Mouse (Mus musculus) myocyte (in vitro differentiated cells): Measurements from ENCODE around the gene Reep6. TPM values are rescaled to one million over a fixed set of nuclear protein-coding genes. Genes with fewer than 3 reads are reported as not detected.

ENCODE experiments used
- H3K27me3 ChIP-seq: one replicate; pipeline ENCODE4 v1.6.1; 2011; ENCODE audit not compliant: control insufficient read depth, insufficient read depth, insufficient read length
- H3K36me3 ChIP-seq: one replicate; pipeline ENCODE4 v1.6.1; 2011; ENCODE audit not compliant: control insufficient read depth, insufficient read depth
- H3K4me2 ChIP-seq: one replicate; pipeline ENCODE4 v1.6.1; 2011; ENCODE audit warnings: low read depth, control low read depth
- H3K4me3 ChIP-seq: one replicate; pipeline ENCODE4 v1.5.1; 2011; ENCODE audit warnings: mild to moderate bottlenecking, control low read depth, moderate library complexity
- H3K79me2 ChIP-seq: one replicate; pipeline ENCODE4 v1.6.1; 2011; ENCODE audit not compliant: control insufficient read depth, insufficient read depth
- H3ac ChIP-seq: one replicate; pipeline ENCODE4 v1.6.1; 2011; ENCODE audit not compliant: control insufficient read depth, insufficient read length
- CEBPB ChIP-seq: IDR thresholded peaks from 2 replicates; pipeline ENCODE4 v1.6.1; 2011; ENCODE audit warnings: mild to moderate bottlenecking, moderate library complexity; ENCODE audit not compliant: poor library complexity, insufficient read depth, severe bottlenecking
- MYOD1 ChIP-seq, 3 experiments: IDR thresholded peaks; one replicate each; pipeline ENCODE4 v1.6.1; 2011; ENCODE audit warnings: control low read depth in 2 of 3, low read depth in 2 of 3, mild to moderate bottlenecking in 2 of 3, moderate library complexity in 1 of 3; ENCODE audit not compliant: insufficient read length in 2 of 3, control insufficient read depth in 1 of 3
- MYOG ChIP-seq, 3 experiments: IDR thresholded peaks; one replicate each; pipeline ENCODE4 v1.6.1; 2011; ENCODE audit warnings: control low read depth in 2 of 3, low read depth in 2 of 3, mild to moderate bottlenecking in 2 of 3; ENCODE audit not compliant: insufficient read length in 2 of 3, control insufficient read depth in 1 of 3, insufficient read depth in 1 of 3
- POLR2A ChIP-seq: IDR thresholded peaks from one replicate; pipeline ENCODE4 v1.6.1; 2011; ENCODE audit warnings: low read depth, mild to moderate bottlenecking, control low read depth, moderate library complexity; ENCODE audit not compliant: insufficient read length
- POLR2AphosphoS2 ChIP-seq: IDR thresholded peaks from one replicate; pipeline ENCODE4 v1.6.1; 2011; ENCODE audit warnings: low read depth, control low read depth; ENCODE audit not compliant: insufficient read length
- REST ChIP-seq: IDR thresholded peaks from one replicate; pipeline ENCODE4 v1.6.1; 2011; ENCODE audit warnings: mild to moderate bottlenecking, control low read depth, moderate library complexity; ENCODE audit not compliant: insufficient read depth, insufficient read length
- SRF ChIP-seq: IDR thresholded peaks from one replicate; pipeline ENCODE4 v1.6.1; 2011; ENCODE audit warnings: low read depth; ENCODE audit not compliant: control insufficient read depth, insufficient read length
- TCF12 ChIP-seq: IDR thresholded peaks from one replicate; pipeline ENCODE4 v1.6.1; 2011; ENCODE audit warnings: mild to moderate bottlenecking, control low read depth; ENCODE audit not compliant: poor library complexity, insufficient read depth, severe bottlenecking
- TCF3 ChIP-seq: IDR thresholded peaks from one replicate; pipeline ENCODE4 v1.6.1; 2011; ENCODE audit warnings: low read depth, control low read depth; ENCODE audit not compliant: insufficient read length
- USF1 ChIP-seq: IDR thresholded peaks from one replicate; pipeline ENCODE4 v1.6.1; 2011; ENCODE audit warnings: low read depth, mild to moderate bottlenecking, control low read depth, moderate library complexity
- polyA plus RNA-seq: library from polyadenylated mRNA; unstranded; fragments of >200 nt; fragmentation: generic; extraction: Trizol; gene quantifications from one replicate; pipeline ENCODE4 v1.2.1, GENCODE M21; 2012; ENCODE audit warnings: missing spikeins

The Reep6 gene
- polyA plus RNA-seq, 1 experiment = 25.7 TPM

DNA sequence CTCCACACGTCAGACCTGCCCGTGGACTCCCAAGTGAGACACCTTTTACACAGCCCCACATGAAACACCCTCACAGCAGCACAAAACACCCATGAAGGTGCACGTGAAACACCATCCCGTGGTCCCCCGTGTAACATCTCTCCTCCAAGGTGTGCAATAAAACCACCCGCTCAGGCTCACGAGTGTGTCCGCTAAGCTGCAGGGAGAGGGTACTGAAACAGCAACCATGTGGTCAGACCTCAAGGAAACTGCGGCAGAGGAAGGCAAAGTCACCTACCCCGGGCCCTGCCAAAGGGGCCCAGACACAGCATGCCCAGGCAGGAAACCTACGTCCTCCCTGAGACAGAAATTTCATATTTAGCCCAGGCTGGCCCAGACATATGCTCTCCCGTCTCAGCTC lies 6.5 kb downstream of the Reep6 start:
- no peaks in the 10 kb centered on the region for H3K36me3 ChIP-seq
- no peaks in the 10 kb centered on the region for H3K79me2 ChIP-seq
- TF ChIP-seq REST (no peak), POLR2AphosphoS2 (peak; percentile 49)
- no peak overlapping the region for H3ac ChIP-seq
- no peaks in the 10 kb centered on the region for H3K27me3 ChIP-seq
- H3K4me2 ChIP-seq = no peak overlapping the region
- no peak overlapping the region for H3K4me3 ChIP-seq

DNA sequence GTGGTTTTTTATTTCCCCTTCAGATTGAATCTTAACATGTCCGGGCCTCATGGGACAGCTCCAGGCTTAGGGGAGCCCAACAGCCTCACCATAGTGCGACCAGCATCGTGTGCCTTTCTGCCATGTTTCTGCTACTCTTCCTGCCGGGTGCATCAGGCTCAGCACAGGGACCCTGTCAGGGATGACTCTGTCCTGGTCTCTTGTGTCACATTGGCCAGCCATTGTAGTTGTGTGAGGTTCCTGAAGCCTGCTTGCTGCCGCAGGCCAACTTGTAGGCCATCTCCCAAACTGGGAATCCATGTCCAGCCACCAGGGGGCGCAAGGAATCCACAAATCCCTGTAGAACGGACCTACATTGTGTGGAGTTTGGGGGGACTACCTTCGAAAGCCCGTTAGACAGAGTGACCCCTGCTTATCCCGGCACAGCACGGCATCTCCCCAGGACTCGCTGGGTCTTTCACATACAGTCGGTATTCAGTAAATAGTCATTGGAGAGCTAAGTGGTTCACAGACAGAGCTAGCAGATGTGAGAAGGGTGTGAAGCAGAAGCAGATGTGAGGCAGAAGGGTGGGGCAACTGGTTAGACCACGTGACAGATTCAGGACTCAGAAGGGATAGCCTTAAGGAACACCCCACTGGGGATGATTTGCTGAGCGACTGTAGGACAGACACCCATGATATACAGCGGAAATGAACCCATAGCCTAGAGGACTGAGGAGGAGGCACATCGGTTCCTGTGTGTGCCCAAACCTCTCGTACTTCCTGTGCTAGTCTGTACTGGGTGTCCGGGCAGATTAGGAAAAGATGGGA lies 10.4 kb downstream of the Reep6 start:
- Histone ChIP-seq H3K36me3 (no peaks in the 10 kb centered on the region), H3K4me2 (peak overlapping the region; percentile 51), H3ac (no peak overlapping the region), H3K4me3 (no peak overlapping the region), H3K79me2 (no peaks in the 10 kb centered on the region), H3K27me3 (no peaks in the 10 kb centered on the region)
- peak; percentile 83 for TF ChIP-seq POLR2AphosphoS2
- no peak for TF ChIP-seq TCF3
- peak; percentile 92 for TF ChIP-seq USF1
- no peak for TF ChIP-seq CEBPB
- peak; percentile 23 for TF ChIP-seq POLR2A

DNA sequence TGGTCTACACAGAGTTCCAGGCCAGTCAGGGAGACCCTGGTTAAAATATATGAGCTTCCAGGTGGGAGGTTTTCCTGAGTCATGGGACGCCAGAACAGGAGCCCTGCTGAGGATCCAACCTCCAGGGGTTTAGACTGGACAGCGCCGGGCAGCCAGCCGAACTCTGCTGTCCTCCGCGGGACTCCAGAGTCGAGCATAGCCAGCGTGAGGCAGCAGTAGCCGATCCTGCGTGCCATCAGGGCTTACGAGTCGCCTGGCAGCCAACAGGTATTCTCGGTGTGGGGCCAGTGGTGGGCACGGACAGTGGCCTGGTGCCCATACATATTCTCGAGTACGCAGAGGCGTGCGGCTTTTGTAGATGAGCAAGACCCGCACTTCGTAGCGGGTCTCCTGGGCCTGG lies 11.3 kb downstream of the Reep6 start:
- TF ChIP-seq POLR2AphosphoS2 (peak; percentile 54), TCF3 (no peak)
- H3K79me2 ChIP-seq = no peaks in the 10 kb centered on the region
- no peaks in the 10 kb centered on the region for H3K36me3 ChIP-seq
- no peaks in the 10 kb centered on the region for H3K27me3 ChIP-seq
- no peak overlapping the region for H3ac ChIP-seq
- no peak overlapping the region for H3K4me3 ChIP-seq
- H3K4me2 ChIP-seq = no peak overlapping the region

DNA sequence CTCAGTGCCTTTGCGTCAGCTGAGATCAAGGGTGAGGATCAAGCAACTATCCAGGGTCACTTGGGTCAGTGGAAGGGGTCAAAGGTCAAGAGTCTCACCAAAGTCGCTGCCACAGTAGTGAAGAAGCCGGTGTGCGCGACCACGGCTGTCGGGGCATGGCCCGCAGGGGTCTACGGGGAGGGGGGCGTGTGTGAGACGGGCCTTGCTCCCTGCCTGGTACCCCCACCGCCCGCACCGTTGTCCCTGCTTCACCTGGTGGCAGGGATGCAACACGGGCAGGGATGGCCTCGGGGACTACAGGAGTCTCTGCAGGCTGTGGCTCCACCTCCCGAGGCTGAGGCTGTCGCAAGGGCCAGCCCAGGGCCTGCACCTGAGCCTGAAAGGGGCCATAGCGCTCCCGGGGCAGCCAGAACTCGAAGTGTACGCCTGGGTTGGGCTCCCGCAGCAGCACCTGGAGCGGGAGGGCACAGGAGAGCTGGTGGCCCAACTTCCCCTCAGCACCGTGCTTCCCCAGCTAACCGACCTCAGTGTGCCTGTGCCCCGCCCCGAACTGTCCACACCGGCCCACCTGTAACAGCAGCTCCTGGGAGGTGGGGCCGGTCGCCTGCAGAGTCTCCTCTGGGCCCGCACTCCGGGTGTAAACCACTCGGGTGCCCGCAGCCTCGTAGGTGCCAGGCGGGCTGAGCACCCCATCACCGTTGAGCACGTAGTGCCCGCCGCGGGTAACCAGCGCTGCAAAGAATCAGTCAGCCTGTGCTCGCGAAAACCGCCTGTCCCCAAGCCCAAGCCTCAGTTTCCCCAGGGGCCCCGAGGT lies 11.9 kb downstream of the Reep6 start:
- Histone ChIP-seq H3K4me3 (no peak overlapping the region), H3ac (no peak overlapping the region), H3K4me2 (no peak overlapping the region), H3K79me2 (no peaks in the 10 kb centered on the region), H3K36me3 (no peaks in the 10 kb centered on the region), H3K27me3 (no peaks in the 10 kb centered on the region)
- TF ChIP-seq POLR2AphosphoS2 = peak; percentile 24
- TF ChIP-seq MYOG (IDR thresholded peaks at IDR 0.05; ENCODE audit: control insufficient read depth in 1 of 3, insufficient read depth in 1 of 3, insufficient read length in 2 of 3, low read depth in 2 of 3) = no peak

DNA sequence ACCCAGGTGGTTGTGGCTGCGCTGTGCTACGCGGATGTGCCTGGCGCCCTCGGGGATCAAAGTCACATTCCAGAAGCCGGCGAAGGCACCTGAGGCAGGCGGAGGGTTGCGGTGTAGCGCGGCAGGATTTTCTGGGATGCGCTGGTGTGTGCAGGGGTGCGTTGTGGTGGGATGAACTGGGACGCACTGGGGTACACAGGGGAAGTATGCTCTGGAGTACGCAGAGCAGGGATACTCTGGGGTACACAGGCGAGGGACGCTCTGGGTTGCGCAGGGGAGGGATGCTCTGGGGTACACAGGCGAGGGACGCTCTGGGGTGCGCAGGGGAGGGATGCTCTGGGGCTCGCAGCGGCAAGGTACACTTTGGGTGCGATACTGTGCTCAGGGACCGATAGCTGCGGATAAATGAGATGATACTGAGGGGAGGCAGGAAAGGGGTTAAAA lies 12.6 kb downstream of the Reep6 start:
- Histone ChIP-seq H3ac (no peak overlapping the region), H3K36me3 (no peaks in the 10 kb centered on the region), H3K27me3 (no peaks in the 10 kb centered on the region), H3K4me2 (peak overlapping the region; percentile 10), H3K79me2 (no peaks in the 10 kb centered on the region), H3K4me3 (no peak overlapping the region)
- no peak for TF ChIP-seq REST
- TF ChIP-seq MYOD1 (IDR thresholded peaks at IDR 0.05; ENCODE audit: control insufficient read depth in 1 of 3, insufficient read length in 2 of 3, low read depth in 2 of 3) = no peak
- no peak for TF ChIP-seq CEBPB
- TF ChIP-seq SRF = no peak
- TF ChIP-seq TCF12 = no peak
- peak; percentile 4 for TF ChIP-seq POLR2AphosphoS2

DNA sequence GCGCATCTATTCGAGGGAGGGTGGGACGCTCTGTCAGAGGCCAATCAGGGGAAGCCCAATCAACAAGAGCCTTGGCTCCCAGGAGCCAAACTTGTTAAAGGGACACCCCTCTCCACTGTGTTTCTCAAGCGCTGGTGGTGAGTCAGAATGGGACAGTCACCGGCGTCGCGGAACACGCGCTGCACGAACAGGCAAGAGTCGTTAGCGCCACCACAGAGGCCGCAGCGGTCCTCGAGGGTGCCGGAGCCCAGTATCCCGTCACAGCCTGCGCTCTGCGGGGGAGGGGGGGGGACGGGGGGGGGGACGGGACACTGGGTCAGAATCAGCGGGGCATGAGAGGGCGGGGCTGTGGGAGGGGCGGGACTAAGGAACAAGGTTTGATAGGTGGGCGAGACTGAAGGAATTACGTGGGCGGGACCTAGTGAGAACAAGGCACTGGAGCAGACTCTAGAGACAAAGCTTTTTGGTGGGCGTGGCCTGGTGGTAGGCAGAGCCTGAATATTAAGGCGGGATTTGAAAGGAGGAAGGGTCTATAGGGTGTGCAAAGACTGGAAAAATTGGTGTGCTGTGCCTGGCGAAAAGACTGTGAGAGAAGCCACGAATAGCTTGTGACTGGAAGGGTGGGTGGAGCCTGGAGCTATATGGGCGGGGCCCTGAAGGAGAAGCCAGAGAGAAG lies 13.1 kb downstream of the Reep6 start:
- no peak overlapping the region for H3K4me3 ChIP-seq
- H3ac ChIP-seq = no peak overlapping the region
- H3K4me2 ChIP-seq = peak overlapping the region; percentile 59
- TF ChIP-seq MYOD1 (IDR thresholded peaks at IDR 0.05; ENCODE audit: control insufficient read depth in 1 of 3, insufficient read length in 2 of 3, low read depth in 2 of 3) (peak in 1 of 3 experiments; percentile 5), POLR2A (peak; percentile 10), POLR2AphosphoS2 (peak; percentile 12), MYOG (IDR thresholded peaks at IDR 0.05; ENCODE audit: control insufficient read depth in 1 of 3, insufficient read depth in 1 of 3, insufficient read length in 2 of 3, low read depth in 2 of 3) (no peak)
- no peaks in the 10 kb centered on the region for H3K36me3 ChIP-seq
- H3K27me3 ChIP-seq = no peaks in the 10 kb centered on the region
- no peaks in the 10 kb centered on the region for H3K79me2 ChIP-seq
